Mouse (Mus musculus): Measurements from ENCODE around the gene Irak2. TPM values are rescaled to one million over a fixed set of nuclear protein-coding genes. Genes with fewer than 3 reads are reported as not detected.
"Not testable (repeated sequence)": the region's sequence is repeated elsewhere in the genome, so short reads cannot be mapped to it uniquely, and the experiment has no call there.

The Irak2 gene
- polyA plus RNA-seq, 1 experiment = 42.4 TPM

DNA sequence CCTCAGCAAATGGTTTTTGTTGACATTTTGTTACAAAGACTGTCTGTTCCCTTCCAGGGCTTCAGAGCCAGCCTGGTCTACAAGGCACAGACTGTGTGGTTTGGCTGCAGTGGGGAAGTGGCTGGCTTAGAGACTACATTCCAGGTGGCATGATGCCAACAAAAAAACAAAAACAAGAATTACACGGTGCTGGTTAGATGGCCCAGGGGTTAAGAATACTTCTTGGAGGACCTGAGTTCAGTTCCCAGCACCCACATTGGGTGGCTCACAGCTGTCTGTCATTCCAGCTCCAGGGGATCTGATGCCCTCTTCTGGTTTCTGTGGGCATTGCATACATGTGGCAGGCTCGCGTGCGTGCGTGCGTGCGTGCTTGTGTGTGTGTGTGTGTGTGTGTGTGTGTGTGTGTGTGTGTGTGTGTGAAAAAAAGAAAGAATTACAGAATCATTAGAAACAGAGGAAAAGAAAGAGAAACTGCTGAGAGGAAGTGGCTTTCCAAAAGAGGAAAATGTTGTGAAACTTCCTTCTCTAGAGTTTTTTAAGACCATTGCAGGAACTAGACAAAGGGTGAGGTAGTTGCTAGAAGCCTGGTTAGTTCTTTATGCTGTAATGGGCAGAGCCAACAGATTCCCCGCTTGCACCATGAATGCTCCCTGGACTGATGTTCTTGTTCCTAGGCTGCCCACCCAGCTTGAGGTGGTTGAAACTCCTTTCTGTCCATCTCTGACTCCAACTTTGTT lies 24.9 kb downstream of the Irak2 start:
- H3K36me3 ChIP-seq (ENCODE audit: control insufficient read depth, insufficient read depth, low read length) = peaks cover 2% of the 10 kb centered on the region
- peaks cover 65% of the 10 kb centered on the region for H3K4me1 ChIP-seq (ENCODE audit: control insufficient read depth, insufficient read depth, insufficient read length)
- no peaks in the 10 kb centered on the region for H3K27me3 ChIP-seq (ENCODE audit: control insufficient read depth, insufficient read depth, low read length)
- H3K27ac ChIP-seq (ENCODE audit: insufficient read depth, low read length) = peak overlapping the region; percentile 100
- no peak for TF ChIP-seq CTCF (IDR thresholded peaks at IDR 0.05; ENCODE audit: extremely low read depth, insufficient read depth, insufficient read length, insufficient replicate concordance)
- WGBS = 85% methylated on average over 8 of the region's 8 CpGs
- DNase-seq (ENCODE audit: low read depth in 1 of 2, low spot score in 2 of 2) = no peak
- H3K4me3 ChIP-seq (ENCODE audit: extremely low read depth, insufficient read depth, insufficient read length) = no peak overlapping the region

DNA sequence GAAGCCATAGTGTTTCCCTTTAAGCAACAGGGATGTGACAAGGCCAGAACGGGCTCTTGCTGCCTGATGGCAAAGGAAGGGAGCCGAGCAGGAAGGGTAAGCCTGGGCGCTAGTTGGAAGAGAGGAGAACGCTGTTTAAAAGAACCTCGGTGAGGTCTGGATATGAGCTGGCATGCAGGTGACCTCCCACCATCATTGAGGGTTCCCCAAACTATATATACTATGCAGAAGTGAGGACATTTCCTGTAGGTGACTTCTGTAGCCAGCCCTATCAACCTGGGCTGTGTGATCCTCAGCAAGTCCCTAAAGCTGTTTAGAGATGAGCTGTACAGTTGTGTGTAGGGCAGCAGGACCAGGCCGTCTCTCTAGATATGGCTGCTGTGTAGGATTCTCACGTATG lies 26.0 kb downstream of the Irak2 start:
- DNase-seq (ENCODE audit: low read depth in 1 of 2, low spot score in 2 of 2) = no peak
- Histone ChIP-seq H3K4me1 (ENCODE audit: control insufficient read depth, insufficient read depth, insufficient read length) (peaks cover 61% of the 10 kb centered on the region), H3K36me3 (ENCODE audit: control insufficient read depth, insufficient read depth, low read length) (peaks cover 2% of the 10 kb centered on the region), H3K27ac (ENCODE audit: insufficient read depth, low read length) (peak overlapping the region; percentile 85), H3K4me3 (ENCODE audit: extremely low read depth, insufficient read depth, insufficient read length) (no peak overlapping the region), H3K27me3 (ENCODE audit: control insufficient read depth, insufficient read depth, low read length) (no peaks in the 10 kb centered on the region)
- TF ChIP-seq POLR2A (IDR thresholded peaks at IDR 0.05; ENCODE audit: low read depth, low read length) = no peak
- no peak for TF ChIP-seq CTCF (IDR thresholded peaks at IDR 0.05; ENCODE audit: extremely low read depth, insufficient read depth, insufficient read length, insufficient replicate concordance)
- WGBS = 72% methylated on average over 7 of the region's 7 CpGs

DNA sequence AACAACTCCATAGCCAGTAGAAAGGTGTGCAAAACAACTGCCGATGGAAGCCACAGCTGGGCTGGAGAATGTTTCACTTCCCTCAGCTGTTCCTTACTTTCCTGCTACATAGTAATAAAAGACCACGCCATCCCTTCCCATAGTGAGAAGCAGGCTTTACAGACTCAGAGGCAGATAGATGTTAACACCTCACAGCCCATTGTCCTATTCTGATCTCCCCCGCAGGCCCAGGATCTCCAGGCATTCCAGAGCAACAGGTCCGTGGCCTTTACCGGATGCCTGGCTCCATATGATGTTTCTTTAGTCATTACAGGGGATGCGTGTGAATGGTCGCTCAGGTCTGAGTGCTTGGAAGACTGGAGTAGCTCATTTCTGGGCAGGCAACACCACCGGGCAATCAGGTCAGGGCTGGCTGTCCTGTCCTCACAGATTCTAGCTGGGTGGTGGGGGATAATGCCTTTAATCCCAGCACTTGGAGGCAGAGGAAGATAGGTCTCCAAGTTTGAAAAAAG lies 29.4 kb downstream of the Irak2 start:
- TF ChIP-seq POLR2A (IDR thresholded peaks at IDR 0.05; ENCODE audit: low read depth, low read length) (no peak), CTCF (IDR thresholded peaks at IDR 0.05; ENCODE audit: extremely low read depth, insufficient read depth, insufficient read length, insufficient replicate concordance) (no peak)

DNA sequence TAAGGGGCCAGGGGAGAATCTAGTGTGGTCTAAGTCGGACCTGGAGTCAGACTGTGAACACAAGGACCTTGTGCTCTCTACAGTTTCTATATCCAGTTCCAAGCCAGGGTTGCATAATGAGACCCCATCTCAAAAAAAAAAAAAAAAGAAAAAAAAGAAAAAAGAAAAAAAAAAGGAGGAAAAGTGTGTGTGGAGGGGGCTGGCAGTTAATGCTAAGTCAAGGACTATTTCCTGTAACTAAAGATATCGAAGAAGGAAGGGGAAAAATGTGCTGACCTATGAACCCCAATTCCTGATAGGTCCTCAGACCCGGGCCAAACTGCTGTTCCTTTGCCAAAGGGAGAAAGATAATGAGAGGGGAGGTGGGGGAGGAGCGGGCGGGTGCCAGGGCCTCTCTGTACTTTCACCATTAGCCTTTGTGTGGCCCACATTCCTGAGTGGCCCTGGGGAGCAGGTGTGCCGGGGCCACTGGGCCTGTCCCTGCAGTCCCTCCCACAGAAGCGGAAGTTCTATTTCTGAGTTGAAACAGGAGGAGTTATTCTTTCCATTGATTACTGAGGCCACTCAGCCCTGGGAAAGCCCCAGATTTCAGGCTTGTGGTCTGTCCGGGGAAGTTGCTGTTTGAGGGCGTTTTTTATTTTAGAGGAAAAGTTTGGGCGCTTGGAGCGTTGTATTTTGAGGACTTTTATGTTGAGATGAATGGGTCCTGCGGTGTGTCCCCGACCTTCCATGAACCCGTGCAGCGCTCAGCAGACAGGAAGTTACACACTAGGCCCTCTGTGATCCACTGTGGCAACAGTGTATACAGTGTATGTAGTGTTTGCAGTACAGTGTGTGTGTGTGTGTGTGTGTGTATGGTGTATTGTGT lies 30.3 kb downstream of the Irak2 start:
- 7% methylated on average over 15 of the region's 15 CpGs for WGBS
- Histone ChIP-seq H3K4me3 (ENCODE audit: extremely low read depth, insufficient read depth, insufficient read length) (no peak overlapping the region), H3K36me3 (ENCODE audit: control insufficient read depth, insufficient read depth, low read length) (peaks cover 15% of the 10 kb centered on the region), H3K4me1 (ENCODE audit: control insufficient read depth, insufficient read depth, insufficient read length) (peaks cover 44% of the 10 kb centered on the region), H3K27ac (ENCODE audit: insufficient read depth, low read length) (peak overlapping the region; percentile 78), H3K27me3 (ENCODE audit: control insufficient read depth, insufficient read depth, low read length) (no peaks in the 10 kb centered on the region)
- DNase-seq (ENCODE audit: low read depth in 1 of 2, low spot score in 2 of 2) = peak; percentile 53 to 68
- TF ChIP-seq POLR2A (IDR thresholded peaks at IDR 0.05; ENCODE audit: low read depth, low read length) = no peak
- no peak for TF ChIP-seq CTCF (IDR thresholded peaks at IDR 0.05; ENCODE audit: extremely low read depth, insufficient read depth, insufficient read length, insufficient replicate concordance)

More for the DNA sequence above, 29.4 kb downstream of the Irak2 start:
- Histone ChIP-seq H3K36me3 (ENCODE audit: control insufficient read depth, insufficient read depth, low read length) (peaks cover 11% of the 10 kb centered on the region), H3K4me1 (ENCODE audit: control insufficient read depth, insufficient read depth, insufficient read length) (peaks cover 48% of the 10 kb centered on the region), H3K4me3 (ENCODE audit: extremely low read depth, insufficient read depth, insufficient read length) (no peak overlapping the region), H3K27me3 (ENCODE audit: control insufficient read depth, insufficient read depth, low read length) (no peaks in the 10 kb centered on the region), H3K27ac (ENCODE audit: insufficient read depth, low read length) (peak overlapping the region; percentile 27)
- 84% methylated on average over 8 of the region's 8 CpGs for WGBS
- no peak for DNase-seq (ENCODE audit: low read depth in 1 of 2, low spot score in 2 of 2)

DNA sequence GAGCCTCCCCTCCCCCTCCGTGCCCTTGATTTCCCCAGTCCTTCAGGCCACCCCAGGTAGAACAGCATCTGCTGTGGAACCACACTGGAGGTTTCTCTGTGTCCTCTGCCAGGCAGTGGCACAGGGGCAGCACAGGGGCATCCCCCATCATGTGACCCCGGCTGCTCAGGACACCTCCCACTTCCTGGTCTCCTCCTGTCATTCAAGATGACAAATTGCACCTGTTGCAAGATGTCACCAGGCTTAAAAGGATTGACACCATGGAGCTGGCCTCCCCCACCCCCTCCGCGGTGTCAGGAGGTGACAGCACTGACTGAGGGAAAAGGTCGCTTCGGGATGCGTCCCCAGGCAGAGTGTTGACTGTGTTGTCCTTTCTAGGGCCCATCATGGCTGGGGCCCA lies 31.6 kb downstream of the Irak2 start:
- DNase-seq (ENCODE audit: low read depth in 1 of 2, low spot score in 2 of 2) = peak in 1 of 2 experiments; percentile 70
- H3K36me3 ChIP-seq (ENCODE audit: control insufficient read depth, insufficient read depth, low read length) = peaks cover 16% of the 10 kb centered on the region
- no peak for TF ChIP-seq POLR2A (IDR thresholded peaks at IDR 0.05; ENCODE audit: low read depth, low read length)
- no peak for TF ChIP-seq CTCF (IDR thresholded peaks at IDR 0.05; ENCODE audit: extremely low read depth, insufficient read depth, insufficient read length, insufficient replicate concordance)
- peak overlapping the region; percentile 78 for H3K27ac ChIP-seq (ENCODE audit: insufficient read depth, low read length)
- H3K4me3 ChIP-seq (ENCODE audit: extremely low read depth, insufficient read depth, insufficient read length) = no peak overlapping the region
- WGBS = 63% methylated on average over 7 of the region's 7 CpGs
- H3K27me3 ChIP-seq (ENCODE audit: control insufficient read depth, insufficient read depth, low read length) = no peaks in the 10 kb centered on the region
- peaks cover 32% of the 10 kb centered on the region; the same call in 1 of the 2 replicates for H3K4me1 ChIP-seq (ENCODE audit: control insufficient read depth, insufficient read depth, insufficient read length)

DNA sequence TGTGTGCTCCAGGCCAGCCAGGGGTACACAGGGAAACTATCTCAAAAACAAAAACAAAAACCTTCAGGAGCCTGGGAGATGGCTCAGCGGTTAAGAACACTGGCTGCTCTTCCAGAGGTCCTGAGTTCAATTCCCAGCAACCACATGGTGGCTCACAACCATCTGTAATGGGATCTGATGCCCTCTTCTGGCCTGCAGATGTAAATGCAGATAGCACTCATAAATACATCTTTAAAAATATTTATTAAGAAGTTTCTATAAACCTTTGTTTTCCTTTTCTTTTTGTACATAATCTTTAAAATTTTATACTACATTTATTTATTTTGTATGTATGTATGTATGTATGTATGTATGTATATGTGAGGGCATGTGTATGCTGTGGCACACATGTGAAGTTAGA lies 33.8 kb downstream of the Irak2 start:
- WGBS = 100% methylated on average over 1 of the region's 1 CpGs
- H3K36me3 ChIP-seq (ENCODE audit: control insufficient read depth, insufficient read depth, low read length) = peaks cover 17% of the 10 kb centered on the region
- DNase-seq (ENCODE audit: low read depth in 1 of 2, low spot score in 2 of 2); H3K27ac ChIP-seq (ENCODE audit: insufficient read depth, low read length); H3K27me3 ChIP-seq (ENCODE audit: control insufficient read depth, insufficient read depth, low read length); H3K4me3 ChIP-seq (ENCODE audit: extremely low read depth, insufficient read depth, insufficient read length): not testable (repeated sequence)
- peaks cover 26% of the 10 kb centered on the region; the same call in 1 of the 2 replicates for H3K4me1 ChIP-seq (ENCODE audit: control insufficient read depth, insufficient read depth, insufficient read length)

Data from spleen, adult 2 months (tissue).